Mouse (Mus musculus) forebrain, embryonic 16.5 days (tissue): ENCODE data around the gene Olfr1065. TPM values are rescaled to one million over a fixed set of nuclear protein-coding genes. Genes with fewer than 3 reads are reported as not detected.

Experiments
- ATAC-seq: fragments of 200-750 bp; cut with Nextera tagmentation; 2 replicates; pipeline ENCODE4 v1.8.0; 2017; ENCODE audit warnings: mild to moderate bottlenecking, moderate library complexity
- H3K27ac ChIP-seq: fragments of 300-500 bp; sonication (generic); 2 replicates; pipeline ENCODE4 v1.5.1; 2014; ENCODE audit warnings: low read length, control low read depth
- H3K27me3 ChIP-seq: fragments of 300-500 bp; sonication (generic); replicated peaks from 2 replicates; pipeline ENCODE4 v1.6.1; 2014; ENCODE audit warnings: low read length; ENCODE audit not compliant: control insufficient read depth, insufficient read depth
- H3K36me3 ChIP-seq: fragments of 300-500 bp; sonication (generic); 2 replicates; pipeline ENCODE4 v1.6.1; 2014; ENCODE audit not compliant: control insufficient read depth, insufficient read depth
- H3K4me1 ChIP-seq: fragments of 300-500 bp; sonication (generic); replicated peaks from 2 replicates; pipeline ENCODE4 v1.6.1; 2014; ENCODE audit warnings: low read length; ENCODE audit not compliant: control insufficient read depth, insufficient read depth
- H3K4me2 ChIP-seq: fragments of 300-500 bp; sonication (generic); 2 replicates; pipeline ENCODE4 v1.6.1; 2014; ENCODE audit warnings: mild to moderate bottlenecking, low read length, control low read depth
- H3K4me3 ChIP-seq: fragments of 300-500 bp; sonication (generic); replicated peaks from 2 replicates; pipeline ENCODE4 v1.5.1; 2014; ENCODE audit warnings: mild to moderate bottlenecking, low read length, control low read depth
- H3K9ac ChIP-seq: fragments of 300-500 bp; sonication (generic); replicated peaks from 2 replicates; pipeline ENCODE4 v1.6.1; 2014; ENCODE audit warnings: low read depth, low read length, control low read depth
- H3K9me3 ChIP-seq: fragments of 300-500 bp; sonication (generic); 2 replicates; pipeline ENCODE4 v1.6.1; 2016; ENCODE audit warnings: low read length; ENCODE audit not compliant: control insufficient read depth
- WGBS: fragments of 180-500 bp; shearing (Covaris S2); extraction: QIAGEN DNeasy Blood & Tissue Kit; methylation state at CpG from one replicate; pipeline ENCODE4 v1.1.7; 2014; 5-methylcytosine and 5-hydroxymethylcytosine counted together
- polyA plus RNA-seq: library from polyadenylated mRNA; unstranded; fragments of >200 nt; fragmentation: Nextera tagmentation; extraction: Ambion mirVana; gene quantifications from 2 replicates; pipeline ENCODE4 v1.2.1, GENCODE M21; 2015

Olfr1065 gene
- polyA plus RNA-seq, 1 experiment from 2014 or later: not detected

DNA sequence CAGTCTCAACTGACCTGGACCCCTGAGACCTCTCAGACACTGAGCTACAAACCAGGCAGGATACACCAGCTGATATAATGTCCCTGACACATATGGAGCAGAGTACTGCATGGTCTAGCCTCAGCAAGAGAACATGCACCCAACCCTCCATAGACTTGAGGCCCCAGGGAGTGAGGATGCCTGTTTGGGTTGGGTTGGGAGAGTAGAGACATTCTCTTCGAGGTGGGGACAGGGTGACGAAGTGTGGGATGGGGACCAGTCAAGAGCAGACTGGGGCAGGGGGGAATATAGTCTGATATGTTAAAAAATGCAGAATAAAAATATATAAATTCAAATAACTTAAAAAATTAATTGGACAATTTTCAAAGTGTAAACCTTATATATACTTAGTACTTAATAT lies 55.3 kb downstream of the Olfr1065 start:
- Histone ChIP-seq H3K9ac (no peak overlapping the region), H3K4me3 (no peak overlapping the region), H3K4me1 (no peaks in the 10 kb centered on the region), H3K4me2 (no peak overlapping the region), H3K9me3 (no peaks in the 10 kb centered on the region), H3K27ac (no peak overlapping the region), H3K27me3 (no peaks in the 10 kb centered on the region), H3K36me3 (no peaks in the 10 kb centered on the region)
- WGBS: 96% methylated on average over 2 of the region's 2 CpGs
- ATAC-seq: no peak

Other genes with a start within 250 kb of the Olfr1065 start
- gene Olfr1045, start 247.6 kb downstream of the Olfr1065 start, polyA plus RNA-seq: not detected in 2 replicates
- gene Olfr1046, start 231.3 kb downstream of the Olfr1065 start, polyA plus RNA-seq: not detected in 2 replicates
- gene Olfr1047, start 219.2 kb downstream of the Olfr1065 start, polyA plus RNA-seq: not detected in 2 replicates
- not detected in 2 replicates for gene Olfr1048, start 210.3 kb downstream of the Olfr1065 start, polyA plus RNA-seq
- not detected in 2 replicates for gene Olfr1049, start 192.3 kb downstream of the Olfr1065 start, polyA plus RNA-seq
- not detected in 2 replicates for gene Olfr1051, start 171.5 kb downstream of the Olfr1065 start, polyA plus RNA-seq
- not detected in 2 replicates for gene Olfr1052, start 158.1 kb downstream of the Olfr1065 start, polyA plus RNA-seq
- gene Olfr1053, start 135.3 kb downstream of the Olfr1065 start, polyA plus RNA-seq: not detected in 2 replicates
- not detected in 2 replicates for gene Olfr1054, start 115.2 kb downstream of the Olfr1065 start, polyA plus RNA-seq
- not detected in 2 replicates for gene Olfr1055, start 100.3 kb downstream of the Olfr1065 start, polyA plus RNA-seq
- gene Olfr1056, start 88.1 kb downstream of the Olfr1065 start, polyA plus RNA-seq: not detected in 2 replicates
- gene Olfr1057, start 72.2 kb downstream of the Olfr1065 start, polyA plus RNA-seq: not detected in 2 replicates
- not detected in 2 replicates for gene Olfr1058, start 62.0 kb downstream of the Olfr1065 start, polyA plus RNA-seq
- not detected in 2 replicates for gene Olfr1061, start 36.5 kb downstream of the Olfr1065 start, polyA plus RNA-seq
- not detected in 2 replicates for gene Olfr1062, start 23.8 kb downstream of the Olfr1065 start, polyA plus RNA-seq
- not detected in 2 replicates for gene Olfr1066, start 5.7 kb upstream of the Olfr1065 start, polyA plus RNA-seq
- gene Olfr228, start 36.8 kb upstream of the Olfr1065 start, polyA plus RNA-seq: not detected in 2 replicates
- not detected in 2 replicates for gene Olfr1076, start 57.9 kb upstream of the Olfr1065 start, polyA plus RNA-seq
- not detected in 2 replicates for gene Olfr1079, start 91.9 kb upstream of the Olfr1065 start, polyA plus RNA-seq
- not detected in 2 replicates for gene Olfr1080, start 107.6 kb upstream of the Olfr1065 start, polyA plus RNA-seq
- gene Olfr1082, start 148.4 kb upstream of the Olfr1065 start, polyA plus RNA-seq: not detected in 2 replicates
- not detected in 2 replicates for gene Olfr1084, start 189.1 kb upstream of the Olfr1065 start, polyA plus RNA-seq
- gene Olfr1085, start 211.4 kb upstream of the Olfr1065 start, polyA plus RNA-seq: not detected in 2 replicates
- not detected in 2 replicates for gene Olfr1086, start 229.5 kb upstream of the Olfr1065 start, polyA plus RNA-seq
- not detected in 2 replicates for gene Olfr1087, start 247.8 kb upstream of the Olfr1065 start, polyA plus RNA-seq